Mouse (Mus musculus): Measurements from ENCODE around the gene Prox1.

Gene Prox1

GRCm38 (mm10) chr1:190173596-190173995 lies 3.1 kb upstream of the Prox1 start:
- no peak for DNase-seq (ENCODE audit: low spot score in 2 of 2)

GRCm38 (mm10) chr1:190172979-190173461 lies 2.5 kb upstream of the Prox1 start:
- DNase-seq (ENCODE audit: low spot score in 2 of 2), result no peak

- DNase-seq (ENCODE audit: low spot score in 2 of 2), result no peak
Measured at GRCm38 (mm10) chr1:190172311-190172978, 1.9 kb upstream of the Prox1 start.

DNA sequence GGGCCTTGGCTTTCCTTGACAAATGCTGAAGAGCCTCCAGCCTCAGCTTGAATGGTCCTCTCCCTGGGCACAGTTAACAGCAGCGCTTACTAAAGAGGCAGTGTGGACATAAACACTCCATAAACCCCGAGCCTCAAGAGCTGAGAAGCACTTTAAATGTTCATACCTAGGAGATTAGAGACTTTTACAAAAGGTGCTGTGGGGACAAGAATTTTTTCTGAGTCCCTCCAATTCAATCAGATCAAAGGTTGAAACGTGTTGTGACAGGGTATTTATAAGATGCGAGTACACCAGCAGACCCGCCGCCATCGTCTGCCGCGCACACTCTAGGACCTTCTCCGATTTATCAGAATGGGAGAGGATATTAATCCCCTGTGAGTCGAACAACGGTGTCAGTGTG lies 1.2 kb upstream of the Prox1 start:
- no peak for DNase-seq (ENCODE audit: low spot score in 2 of 2)

DNA sequence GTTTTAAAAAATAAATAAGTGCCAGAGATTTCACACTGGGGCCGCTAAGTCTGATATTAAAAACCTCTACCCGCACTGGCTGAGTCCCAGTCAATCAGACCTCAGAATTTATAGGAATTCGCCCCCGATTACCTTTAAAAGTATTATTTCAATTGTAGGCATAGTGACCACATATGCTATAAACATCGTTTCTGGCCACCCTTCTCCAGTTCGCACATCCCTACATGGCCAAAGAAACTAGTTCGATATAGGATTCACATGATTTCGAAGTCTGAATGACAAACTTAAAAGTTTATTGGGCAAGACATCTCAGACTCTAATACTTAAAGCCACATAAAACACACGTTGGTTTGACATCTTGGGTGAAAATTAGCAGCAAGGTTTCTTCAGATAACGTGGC lies 827 bp upstream of the Prox1 start:
- no peak for DNase-seq (ENCODE audit: low spot score in 2 of 2)

- DNase-seq (ENCODE audit: low spot score in 2 of 2), result no peak
Measured at GRCm38 (mm10) chr1:190170819-190171216, 304 bp upstream of the Prox1 start.

- no peak for DNase-seq (ENCODE audit: low spot score in 2 of 2)
Measured at GRCm38 (mm10) chr1:190168761-190169671, 1.5 kb downstream of the Prox1 start.

- DNase-seq (ENCODE audit: low spot score in 2 of 2), result no peak
Measured at GRCm38 (mm10) chr1:190168115-190168514, 2.4 kb downstream of the Prox1 start.

GRCm38 (mm10) chr1:190167609-190168008 lies 2.9 kb downstream of the Prox1 start:
- no peak for DNase-seq (ENCODE audit: low spot score in 2 of 2)

DNA sequence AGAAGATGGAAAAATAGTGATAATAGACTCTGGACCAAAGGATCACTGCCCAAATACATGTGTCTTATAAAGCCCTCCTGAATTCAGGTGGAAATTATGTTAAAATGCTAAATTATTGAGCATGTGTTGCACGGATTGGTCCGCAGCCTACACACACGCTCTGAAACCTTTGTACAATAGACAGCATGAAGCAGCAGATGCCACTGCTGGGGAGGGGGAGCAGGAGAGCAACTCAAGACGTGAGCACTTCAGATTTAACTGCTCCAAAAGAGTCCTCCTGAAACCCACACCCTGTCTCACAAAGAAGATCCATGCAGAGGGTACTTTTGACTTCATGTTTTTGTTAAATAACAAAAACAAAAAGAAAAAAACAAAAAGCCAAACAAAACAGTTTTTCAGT lies 5.0 kb downstream of the Prox1 start:
- DNase-seq (ENCODE audit: low spot score in 2 of 2), result no peak

DNA sequence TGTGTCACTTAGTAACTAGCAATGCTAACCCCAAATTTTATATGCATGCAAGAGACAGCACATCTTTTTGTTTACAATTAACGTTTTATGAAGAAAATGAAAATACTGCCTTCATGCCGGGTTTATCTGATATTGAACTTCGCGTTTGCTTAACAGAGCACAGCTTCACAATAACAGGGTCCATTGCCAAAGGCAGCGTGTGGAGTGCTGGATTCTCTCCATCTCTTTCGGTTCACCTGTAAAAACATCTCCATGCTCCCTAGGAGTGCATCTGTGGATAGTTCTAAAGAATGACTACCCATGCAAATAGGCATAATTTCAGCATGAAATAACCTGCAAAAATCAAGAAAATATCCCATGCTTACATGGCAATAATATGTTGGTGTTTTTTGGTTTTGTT lies 7.0 kb downstream of the Prox1 start:
- DNase-seq (ENCODE audit: low spot score in 2 of 2), result no peak

DNA sequence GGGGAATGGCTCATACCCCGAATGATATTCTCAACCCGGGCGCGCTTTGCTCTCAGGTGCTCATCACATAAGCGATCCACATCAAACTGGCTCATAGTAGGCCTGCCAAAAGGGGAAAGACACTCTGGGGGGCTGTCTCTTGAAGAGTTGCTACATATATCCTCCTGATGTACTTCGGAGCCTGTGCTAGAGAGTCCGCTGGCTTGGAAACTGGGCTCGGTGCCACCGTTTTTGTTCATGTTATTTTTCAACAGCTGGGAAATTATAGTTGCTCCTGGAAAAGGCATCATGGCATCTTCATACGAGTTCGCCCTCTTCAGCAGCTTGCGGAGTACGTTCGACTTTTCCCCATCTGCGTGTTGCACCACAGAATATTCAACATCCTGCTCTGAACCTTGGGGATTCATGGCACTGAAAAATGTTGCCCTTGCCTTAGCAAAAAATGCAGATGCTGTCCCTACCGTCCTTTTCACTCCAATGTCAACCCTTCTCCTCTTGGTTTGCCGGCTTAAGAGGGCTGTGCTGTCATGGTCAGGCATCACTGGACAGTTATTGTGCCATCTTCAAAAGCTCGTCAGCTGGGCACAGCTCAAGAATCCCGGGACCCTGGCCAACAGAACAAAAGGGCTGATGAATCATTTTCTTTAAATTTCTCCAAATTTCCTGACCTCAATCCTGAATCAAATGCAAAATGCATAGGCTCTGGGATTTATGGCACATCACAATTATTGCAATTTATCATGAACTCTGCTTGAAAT lies 8.6 kb downstream of the Prox1 start:
- DNase-seq (ENCODE audit: low spot score in 2 of 2), result no peak

- no peak for DNase-seq (ENCODE audit: low spot score in 2 of 2)
Measured at GRCm38 (mm10) chr1:190161288-190161687, 9.2 kb downstream of the Prox1 start.

- no peak for DNase-seq (ENCODE audit: low spot score in 2 of 2)
Measured at GRCm38 (mm10) chr1:190159457-190159856, 11.1 kb downstream of the Prox1 start.

DNA sequence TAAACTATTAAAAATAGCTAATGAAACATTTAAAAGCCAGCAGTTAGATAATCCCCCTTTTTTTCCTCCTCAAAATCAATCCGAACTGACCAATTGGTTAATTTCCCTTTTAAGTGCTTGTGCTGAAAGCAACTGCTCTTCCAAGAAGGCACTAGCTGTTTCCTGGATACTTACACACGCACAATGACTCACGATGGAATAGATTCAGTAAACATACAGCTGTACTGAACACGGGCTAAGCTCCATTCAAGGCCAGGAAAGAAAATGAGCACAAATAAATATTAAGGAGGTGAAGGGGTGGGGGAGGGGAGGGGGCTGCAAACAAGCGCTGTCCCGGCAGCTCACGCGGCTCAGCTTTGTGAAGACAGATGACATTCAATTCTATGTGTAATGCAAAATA lies 14.8 kb downstream of the Prox1 start:
- no peak for DNase-seq (ENCODE audit: low spot score in 2 of 2)

- no peak for DNase-seq (ENCODE audit: low spot score in 2 of 2)
Measured at GRCm38 (mm10) chr1:190155021-190155420, 15.5 kb downstream of the Prox1 start.

- DNase-seq (ENCODE audit: low spot score in 2 of 2), result no peak
Measured at GRCm38 (mm10) chr1:190154292-190154691, 16.2 kb downstream of the Prox1 start.

DNA sequence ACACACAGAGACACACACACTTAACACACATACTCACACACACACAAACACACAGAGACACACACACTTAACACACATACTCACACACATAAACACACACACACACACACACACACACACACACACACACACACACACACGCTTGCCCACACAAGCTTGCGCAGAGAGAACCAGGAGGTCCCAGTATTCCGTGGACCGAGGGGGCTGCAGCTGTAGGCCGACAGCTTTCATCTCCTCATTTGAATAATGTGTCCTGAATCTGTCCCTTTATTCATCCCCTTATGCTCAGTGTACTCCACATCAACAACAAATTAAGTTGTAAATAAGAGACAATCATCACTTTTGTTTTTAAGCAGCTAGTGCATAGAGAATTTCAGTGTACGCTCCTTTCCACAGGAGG lies 17.9 kb downstream of the Prox1 start:
- DNase-seq (ENCODE audit: low spot score in 2 of 2), result no peak

DNA sequence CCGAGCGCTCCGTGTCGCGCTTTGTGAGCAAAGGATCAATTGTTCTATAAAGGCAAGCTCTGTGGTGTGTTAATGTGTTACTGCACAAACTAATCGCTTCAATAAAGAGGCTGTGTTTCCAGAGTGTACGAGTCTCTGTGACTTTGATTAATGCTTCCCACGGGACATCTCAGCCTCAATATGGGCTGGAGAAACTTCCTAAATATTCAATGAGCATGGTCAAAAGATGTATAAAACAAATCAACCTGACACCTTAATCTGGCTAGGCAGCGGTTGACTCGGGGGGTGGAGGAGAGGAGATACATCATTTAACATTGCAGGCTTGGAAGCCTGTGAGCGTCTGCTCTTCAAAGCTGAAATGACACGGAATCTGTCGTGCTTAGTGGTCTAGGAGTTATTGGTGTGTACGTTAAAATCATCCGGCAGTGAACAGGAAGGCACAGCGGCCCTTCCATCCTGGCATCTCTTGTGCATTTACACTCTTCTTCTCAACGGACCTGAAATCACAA lies 21.2 kb downstream of the Prox1 start:
- DNase-seq (ENCODE audit: low spot score in 2 of 2), result no peak

- DNase-seq (ENCODE audit: low spot score in 2 of 2), result no peak
Measured at GRCm38 (mm10) chr1:190148661-190149232, 21.8 kb downstream of the Prox1 start.

DNA sequence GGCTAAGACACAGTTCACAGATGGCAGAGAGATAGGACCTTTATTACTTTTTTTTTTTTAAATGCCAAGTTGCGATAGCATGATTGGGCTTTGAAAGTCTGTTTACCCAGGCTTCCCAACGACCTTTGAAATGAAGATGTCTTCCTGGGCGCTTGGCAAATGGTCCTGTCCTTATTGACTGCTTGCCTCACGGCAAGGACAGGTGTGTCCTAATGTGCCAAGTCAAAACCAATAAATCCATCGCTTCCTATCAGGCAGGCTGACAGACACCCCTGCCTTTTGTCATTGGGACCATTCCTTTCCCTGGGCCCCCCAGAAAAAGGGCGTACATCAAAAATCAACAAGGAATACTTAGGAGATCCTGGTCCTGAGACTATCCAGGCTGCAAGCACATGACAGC lies 22.7 kb downstream of the Prox1 start:
- DNase-seq (ENCODE audit: low spot score in 2 of 2), result no peak

GRCm38 (mm10) chr1:190144416-190144815 lies 26.1 kb downstream of the Prox1 start:
- DNase-seq (ENCODE audit: low spot score in 2 of 2), result no peak
